Mouse (Mus musculus) liver, postnatal 0 days (tissue): ENCODE measurements around the gene Akirin2.

Experiments
- CTCF ChIP-seq: sonication (generic); IDR thresholded peaks from 2 replicates; pipeline ENCODE4 v1.5.1; 2016; ENCODE audit warnings: antibody characterized with exemption, low read depth
- EP300 ChIP-seq: IDR thresholded peaks from 2 replicates; pipeline ENCODE4 v1.6.1; 2016; ENCODE audit warnings: antibody characterized with exemption, low read depth, mild to moderate bottlenecking

DNA sequence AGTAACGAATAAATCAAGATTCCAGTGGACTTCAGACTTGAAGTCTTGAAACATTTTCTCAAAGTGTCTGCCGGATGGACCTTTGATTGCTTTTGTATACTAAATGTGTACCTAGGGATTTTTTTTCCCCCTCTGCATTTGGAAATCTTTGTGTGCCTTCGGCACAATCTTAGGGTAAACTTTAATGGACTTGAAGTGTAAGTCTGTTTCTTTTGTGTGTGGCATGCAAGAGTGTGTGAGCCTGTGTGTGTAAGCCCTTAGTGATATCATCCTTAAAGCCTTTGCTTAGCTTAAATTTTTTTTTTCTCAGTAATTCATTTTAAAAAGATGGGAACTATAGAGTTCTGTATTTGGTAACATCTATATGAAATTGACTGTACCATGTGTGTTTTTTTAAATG lies 1.2 kb downstream of the Akirin2 start:
- TF ChIP-seq CTCF (no peak), EP300 (no peak)
